Mouse (Mus musculus): ENCODE measurements at regions not wholly inside any gene's neighbourhood (a gene's known extent, or its start where the extent isn't known, plus 50 kb on each side); places are given as distances from the start of the nearest gene placed in this dataset.

GRCm38 (mm10) chrX:110281929-110282328 lies 532.2 kb upstream of the Pou3f4 start:
- TF ChIP-seq CTCF (IDR thresholded peaks at IDR 0.05; ENCODE audit: low read depth, low read length) (no peak), EP300 (IDR thresholded peaks at IDR 0.05; ENCODE audit: insufficient read depth, low read depth, low read length) (no peak), POLR2A (IDR thresholded peaks at IDR 0.05; ENCODE audit: insufficient read depth, low read length) (no peak)
- Histone ChIP-seq H3K27ac (ENCODE audit: insufficient read depth, low read length) (no peak overlapping the region), H3K4me1 (ENCODE audit: control insufficient read depth, insufficient read depth, low read length) (no peaks in the 10 kb centered on the region), H3K36me3 (ENCODE audit: control insufficient read depth, insufficient read depth, low read length, poor library complexity, severe bottlenecking) (no peaks in the 10 kb centered on the region), H3K27me3 (ENCODE audit: control insufficient read depth, insufficient read depth, low read length, poor library complexity, severe bottlenecking) (no peaks in the 10 kb centered on the region), H3K9me3 (replicated peaks; ENCODE audit: control insufficient read depth, insufficient read depth, low read length, poor library complexity, severe bottlenecking) (0 out of 2 replicates have a peak, but pooled peaks cover 6% of the 10 kb centered on the region), H3K9ac (ENCODE audit: low read depth, poor library complexity, severe bottlenecking) (no peak overlapping the region), H3K4me3 (ENCODE audit: low read depth, low read length) (no peak overlapping the region)

GRCm38 (mm10) chrX:110289397-110289796 lies 524.7 kb upstream of the Pou3f4 start:
- Histone ChIP-seq H3K27me3 (ENCODE audit: control insufficient read depth, insufficient read depth, low read length, poor library complexity, severe bottlenecking) (no peaks in the 10 kb centered on the region), H3K4me1 (ENCODE audit: control insufficient read depth, insufficient read depth, low read length) (no peaks in the 10 kb centered on the region), H3K36me3 (ENCODE audit: control insufficient read depth, insufficient read depth, low read length, poor library complexity, severe bottlenecking) (no peaks in the 10 kb centered on the region), H3K9me3 (replicated peaks; ENCODE audit: control insufficient read depth, insufficient read depth, low read length, poor library complexity, severe bottlenecking) (no peaks in the 10 kb centered on the region), H3K4me3 (ENCODE audit: low read depth, low read length) (no peak overlapping the region), H3K27ac (ENCODE audit: insufficient read depth, low read length) (no peak overlapping the region), H3K9ac (ENCODE audit: low read depth, poor library complexity, severe bottlenecking) (no peak overlapping the region)
- TF ChIP-seq CTCF (IDR thresholded peaks at IDR 0.05; ENCODE audit: low read depth, low read length) (no peak), POLR2A (IDR thresholded peaks at IDR 0.05; ENCODE audit: insufficient read depth, low read length) (no peak), EP300 (IDR thresholded peaks at IDR 0.05; ENCODE audit: insufficient read depth, low read depth, low read length) (no peak)

GRCm38 (mm10) chrX:110307645-110308044 lies 506.4 kb upstream of the Pou3f4 start:
- TF ChIP-seq CTCF (IDR thresholded peaks at IDR 0.05; ENCODE audit: low read depth, low read length) = no peak
- TF ChIP-seq EP300 (IDR thresholded peaks at IDR 0.05; ENCODE audit: insufficient read depth, low read depth, low read length) = no peak
- no peak for TF ChIP-seq POLR2A (IDR thresholded peaks at IDR 0.05; ENCODE audit: insufficient read depth, low read length)
- no peak overlapping the region for H3K4me3 ChIP-seq (ENCODE audit: low read depth, low read length)
- no peaks in the 10 kb centered on the region for H3K4me1 ChIP-seq (ENCODE audit: control insufficient read depth, insufficient read depth, low read length)
- H3K27ac ChIP-seq (ENCODE audit: insufficient read depth, low read length) = no peak overlapping the region
- H3K9ac ChIP-seq (ENCODE audit: low read depth, poor library complexity, severe bottlenecking) = no peak overlapping the region
- H3K36me3 ChIP-seq (ENCODE audit: control insufficient read depth, insufficient read depth, low read length, poor library complexity, severe bottlenecking) = no peaks in the 10 kb centered on the region
- no peaks in the 10 kb centered on the region for H3K27me3 ChIP-seq (ENCODE audit: control insufficient read depth, insufficient read depth, low read length, poor library complexity, severe bottlenecking)
- H3K9me3 ChIP-seq (replicated peaks; ENCODE audit: control insufficient read depth, insufficient read depth, low read length, poor library complexity, severe bottlenecking) = no peaks in the 10 kb centered on the region

- Histone ChIP-seq H3K9me3 (replicated peaks; ENCODE audit: control insufficient read depth, insufficient read depth, low read length, poor library complexity, severe bottlenecking) (no peaks in the 10 kb centered on the region), H3K9ac (ENCODE audit: low read depth, poor library complexity, severe bottlenecking) (no peak overlapping the region), H3K4me1 (ENCODE audit: control insufficient read depth, insufficient read depth, low read length) (no peaks in the 10 kb centered on the region), H3K4me3 (ENCODE audit: low read depth, low read length) (no peak overlapping the region), H3K27ac (ENCODE audit: insufficient read depth, low read length) (no peak overlapping the region), H3K36me3 (ENCODE audit: control insufficient read depth, insufficient read depth, low read length, poor library complexity, severe bottlenecking) (no peaks in the 10 kb centered on the region), H3K27me3 (ENCODE audit: control insufficient read depth, insufficient read depth, low read length, poor library complexity, severe bottlenecking) (no peaks in the 10 kb centered on the region)
- no peak for TF ChIP-seq POLR2A (IDR thresholded peaks at IDR 0.05; ENCODE audit: insufficient read depth, low read length)
- TF ChIP-seq CTCF (IDR thresholded peaks at IDR 0.05; ENCODE audit: low read depth, low read length) = no peak
- no peak for TF ChIP-seq EP300 (IDR thresholded peaks at IDR 0.05; ENCODE audit: insufficient read depth, low read depth, low read length)
Observed at GRCm38 (mm10) chrX:110308810-110309209, 505.3 kb upstream of the Pou3f4 start.

- Histone ChIP-seq H3K27me3 (ENCODE audit: control insufficient read depth, insufficient read depth, low read length, poor library complexity, severe bottlenecking) (no peaks in the 10 kb centered on the region), H3K4me3 (ENCODE audit: low read depth, low read length) (no peak overlapping the region), H3K36me3 (ENCODE audit: control insufficient read depth, insufficient read depth, low read length, poor library complexity, severe bottlenecking) (no peaks in the 10 kb centered on the region), H3K9ac (ENCODE audit: low read depth, poor library complexity, severe bottlenecking) (no peak overlapping the region), H3K9me3 (replicated peaks; ENCODE audit: control insufficient read depth, insufficient read depth, low read length, poor library complexity, severe bottlenecking) (no peaks in the 10 kb centered on the region), H3K4me1 (ENCODE audit: control insufficient read depth, insufficient read depth, low read length) (no peaks in the 10 kb centered on the region), H3K27ac (ENCODE audit: insufficient read depth, low read length) (no peak overlapping the region)
- no peak for TF ChIP-seq POLR2A (IDR thresholded peaks at IDR 0.05; ENCODE audit: insufficient read depth, low read length)
- TF ChIP-seq CTCF (IDR thresholded peaks at IDR 0.05; ENCODE audit: low read depth, low read length) = no peak
- TF ChIP-seq EP300 (IDR thresholded peaks at IDR 0.05; ENCODE audit: insufficient read depth, low read depth, low read length) = no peak
Observed at GRCm38 (mm10) chrX:110317825-110318769, 496.0 kb upstream of the Pou3f4 start.

- H3K9me3 ChIP-seq (replicated peaks; ENCODE audit: control insufficient read depth, insufficient read depth, low read length, poor library complexity, severe bottlenecking) = no peaks in the 10 kb centered on the region
- H3K4me1 ChIP-seq (ENCODE audit: control insufficient read depth, insufficient read depth, low read length) = no peaks in the 10 kb centered on the region
- H3K36me3 ChIP-seq (ENCODE audit: control insufficient read depth, insufficient read depth, low read length, poor library complexity, severe bottlenecking) = no peaks in the 10 kb centered on the region
- H3K27me3 ChIP-seq (ENCODE audit: control insufficient read depth, insufficient read depth, low read length, poor library complexity, severe bottlenecking) = no peaks in the 10 kb centered on the region
- no peak overlapping the region for H3K4me3 ChIP-seq (ENCODE audit: low read depth, low read length)
- H3K27ac ChIP-seq (ENCODE audit: insufficient read depth, low read length) = no peak overlapping the region
- no peak overlapping the region for H3K9ac ChIP-seq (ENCODE audit: low read depth, poor library complexity, severe bottlenecking)
- TF ChIP-seq CTCF (IDR thresholded peaks at IDR 0.05; ENCODE audit: low read depth, low read length) (no peak), EP300 (IDR thresholded peaks at IDR 0.05; ENCODE audit: insufficient read depth, low read depth, low read length) (no peak), POLR2A (IDR thresholded peaks at IDR 0.05; ENCODE audit: insufficient read depth, low read length) (no peak)
Observed at GRCm38 (mm10) chrX:110320250-110320649, 493.8 kb upstream of the Pou3f4 start.

Measured in ES-Bruce4 (cell line).